Mouse (Mus musculus) stomach, postnatal 0 days (tissue): ENCODE results near the gene Cd8a. TPM values are rescaled to one million over a fixed set of nuclear protein-coding genes. Genes with fewer than 3 reads are reported as not detected.

Source experiments
- ATAC-seq: fragments of 200-750 bp; cut with Nextera tagmentation; 2 replicates; pipeline ENCODE4 v1.8.0; 2017; ENCODE audit not compliant: low FRiP score, low TSS enrichment
- DNase-seq: peaks from one replicate; pipeline ENCODE4 v3.0.0-alpha.2; 2016; ENCODE audit warnings: low spot score
- H3K27ac ChIP-seq: fragments of 300-500 bp; sonication (generic); replicated peaks from 2 replicates; pipeline ENCODE4 v1.5.1; 2014; ENCODE audit warnings: mild to moderate bottlenecking, control low read depth
- H3K27me3 ChIP-seq: fragments of 300-500 bp; sonication (generic); 2 replicates; pipeline ENCODE4 v1.6.1; 2014; ENCODE audit warnings: low read length; ENCODE audit not compliant: control insufficient read depth, insufficient read depth
- H3K36me3 ChIP-seq: fragments of 300-500 bp; sonication (generic); 2 replicates; pipeline ENCODE4 v1.6.1; 2014; ENCODE audit warnings: low read length, mixed read lengths; ENCODE audit not compliant: control insufficient read depth, insufficient read depth
- H3K4me1 ChIP-seq: fragments of 300-500 bp; sonication (generic); replicated peaks from 2 replicates; pipeline ENCODE4 v1.6.1; 2014; ENCODE audit warnings: antibody characterized with exemption; ENCODE audit not compliant: control insufficient read depth, insufficient read depth
- H3K4me2 ChIP-seq: fragments of 300-500 bp; sonication (generic); replicated peaks from 2 replicates; pipeline ENCODE4 v1.6.1; 2014; ENCODE audit warnings: low read depth, mild to moderate bottlenecking, control low read depth, moderate library complexity
- H3K4me3 ChIP-seq: fragments of 300-500 bp; sonication (generic); 2 replicates; pipeline ENCODE4 v1.5.1; 2014; ENCODE audit warnings: low read depth, low read length, control low read depth
- H3K9ac ChIP-seq: fragments of 300-500 bp; sonication (generic); 2 replicates; pipeline ENCODE4 v1.6.1; 2014; ENCODE audit warnings: mild to moderate bottlenecking, low read length, control low read depth, mixed read lengths
- H3K9me3 ChIP-seq: fragments of 300-500 bp; sonication (generic); 2 replicates; pipeline ENCODE4 v1.6.1; 2016; ENCODE audit warnings: low read length; ENCODE audit not compliant: control insufficient read depth
- CTCF ChIP-seq: IDR thresholded peaks from 2 replicates; pipeline ENCODE4 v1.5.1; 2016; ENCODE audit warnings: antibody characterized with exemption, low read depth, mild to moderate bottlenecking, moderate library complexity
- EP300 ChIP-seq: optimal IDR thresholded peaks from 2 replicates; pipeline ENCODE3; 2016; ENCODE audit warnings: antibody characterized with exemption
- WGBS: fragments of 180-500 bp; shearing (Covaris S2); extraction: QIAGEN DNeasy Blood & Tissue Kit; methylation state at CpG from one replicate; pipeline ENCODE4 v1.1.7; 2014; 5-methylcytosine and 5-hydroxymethylcytosine counted together
- polyA plus RNA-seq: library from polyadenylated mRNA; unstranded; fragments of >200 nt; fragmentation: Nextera tagmentation; extraction: Ambion mirVana; gene quantifications from 2 replicates; pipeline ENCODE4 v1.2.1, GENCODE M21; 2015

Cd8a gene
- polyA plus RNA-seq, 1 experiment from 2014 or later: not detected

DNA sequence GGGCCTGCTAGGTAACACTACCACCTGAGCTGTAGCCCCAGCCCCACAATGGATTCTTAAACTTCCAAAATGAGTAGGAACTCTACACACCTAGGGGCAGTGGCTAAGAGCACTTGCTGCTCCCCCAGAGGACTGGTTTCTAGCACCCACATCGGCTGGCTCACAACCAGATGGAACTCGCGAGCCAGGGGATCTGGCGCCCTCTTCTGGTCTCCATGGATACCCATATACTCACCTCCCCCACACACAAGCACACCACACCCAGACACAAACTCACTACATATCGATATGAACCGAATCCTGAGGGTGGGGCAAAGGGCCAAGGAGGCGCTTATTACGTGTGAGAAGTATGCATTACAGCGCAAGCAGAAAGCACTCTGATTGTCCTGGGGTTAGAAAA, 25.2 kb upstream of the Cd8a start:
- no peak overlapping the region for H3K27ac ChIP-seq
- H3K36me3 ChIP-seq: no peaks in the 10 kb centered on the region
- no peak for TF ChIP-seq CTCF
- TF ChIP-seq EP300: no peak
- no peak overlapping the region for H3K4me3 ChIP-seq
- H3K4me2 ChIP-seq: no peak overlapping the region
- no peak for ATAC-seq
- no peaks in the 10 kb centered on the region for H3K9me3 ChIP-seq
- H3K27me3 ChIP-seq: no peaks in the 10 kb centered on the region
- WGBS: 89% methylated on average over 9 of the region's 9 CpGs
- DNase-seq: no peak
- H3K4me1 ChIP-seq: no peaks in the 10 kb centered on the region
- H3K9ac ChIP-seq: no peak overlapping the region

DNA sequence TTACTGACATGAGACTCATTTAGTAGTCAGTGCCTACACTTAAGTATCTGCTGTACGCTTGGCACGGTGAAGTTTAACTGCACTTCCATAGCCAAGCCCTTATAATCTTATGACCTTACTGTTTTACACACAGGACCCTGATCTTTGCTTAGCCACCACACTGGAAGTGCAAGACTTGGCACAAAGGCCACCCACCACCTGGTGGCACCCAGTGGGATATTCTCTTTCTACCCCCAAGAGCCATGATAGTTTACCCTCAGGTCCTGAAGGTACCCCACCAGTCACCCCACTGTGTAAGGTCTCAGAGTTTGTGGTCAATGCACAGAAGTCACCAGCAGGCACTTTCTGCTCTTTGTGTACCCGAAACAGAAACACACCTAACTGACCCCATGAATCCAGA, 22.0 kb upstream of the Cd8a start:
- no peaks in the 10 kb centered on the region for H3K27me3 ChIP-seq
- 86% methylated on average over 3 of the region's 3 CpGs for WGBS
- DNase-seq: no peak
- no peaks in the 10 kb centered on the region for H3K36me3 ChIP-seq
- H3K9ac ChIP-seq: no peak overlapping the region
- TF ChIP-seq CTCF (no peak), EP300 (no peak)
- H3K9me3 ChIP-seq: no peaks in the 10 kb centered on the region
- no peak for ATAC-seq
- no peak overlapping the region for H3K4me2 ChIP-seq
- H3K4me1 ChIP-seq: no peaks in the 10 kb centered on the region
- no peak overlapping the region for H3K4me3 ChIP-seq
- H3K27ac ChIP-seq: no peak overlapping the region

DNA sequence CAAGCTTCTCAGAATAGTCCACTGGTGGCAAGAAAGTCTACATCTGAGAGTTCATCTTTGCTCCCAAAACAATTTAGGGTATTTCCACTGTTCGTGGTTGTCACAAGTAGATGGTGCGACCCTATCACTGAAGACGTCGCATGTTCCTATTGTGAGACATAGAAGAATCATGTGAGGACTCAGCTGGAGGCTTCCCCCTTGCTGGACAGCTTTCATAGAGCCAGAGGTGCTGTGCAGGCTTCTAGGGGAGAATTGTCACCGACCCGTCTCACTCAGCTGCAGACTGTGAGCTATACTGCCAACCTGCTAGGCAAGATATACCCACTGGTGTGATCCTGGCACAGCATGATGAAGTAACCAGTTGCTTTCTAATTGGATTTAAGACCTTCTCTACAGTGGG, 21.0 kb upstream of the Cd8a start:
- ATAC-seq (no peak), DNase-seq (no peak)
- H3K9me3 ChIP-seq: no peaks in the 10 kb centered on the region
- H3K27ac ChIP-seq: no peak overlapping the region
- H3K4me3 ChIP-seq: no peak overlapping the region
- 94% methylated on average over 6 of the region's 6 CpGs for WGBS
- no peaks in the 10 kb centered on the region for H3K4me1 ChIP-seq
- no peaks in the 10 kb centered on the region for H3K36me3 ChIP-seq
- TF ChIP-seq CTCF: no peak
- no peak for TF ChIP-seq EP300
- H3K9ac ChIP-seq: no peak overlapping the region
- H3K4me2 ChIP-seq: no peak overlapping the region
- no peaks in the 10 kb centered on the region for H3K27me3 ChIP-seq

DNA sequence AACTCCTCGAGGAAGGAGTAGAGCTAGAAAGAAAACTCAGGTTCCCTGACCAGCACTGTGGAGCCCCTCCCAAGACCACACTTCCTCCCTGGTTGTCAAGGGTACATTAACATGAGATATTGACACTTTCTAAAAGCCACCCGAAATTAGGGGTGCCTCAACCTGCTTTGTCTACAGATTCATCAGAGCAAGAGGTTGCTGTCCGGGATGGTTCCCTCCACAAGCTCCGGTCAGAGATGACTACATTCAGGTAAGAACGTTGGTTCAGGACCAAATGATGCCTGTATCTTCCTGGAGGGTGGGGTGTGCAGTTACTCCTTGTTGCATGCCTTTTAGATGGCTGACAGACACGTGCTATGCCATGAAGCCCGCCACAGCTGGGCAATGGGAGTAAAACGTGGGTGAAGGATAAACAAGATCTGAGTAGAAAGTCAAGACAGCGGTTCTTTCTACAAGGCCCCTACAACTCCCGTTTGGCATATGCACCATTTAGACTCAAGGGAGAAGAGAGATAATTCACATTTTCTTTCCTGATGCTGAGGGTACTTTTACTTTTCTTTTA, 20.3 kb upstream of the Cd8a start:
- 71% methylated on average over 10 of the region's 10 CpGs for WGBS
- no peak overlapping the region for H3K27ac ChIP-seq

DNA sequence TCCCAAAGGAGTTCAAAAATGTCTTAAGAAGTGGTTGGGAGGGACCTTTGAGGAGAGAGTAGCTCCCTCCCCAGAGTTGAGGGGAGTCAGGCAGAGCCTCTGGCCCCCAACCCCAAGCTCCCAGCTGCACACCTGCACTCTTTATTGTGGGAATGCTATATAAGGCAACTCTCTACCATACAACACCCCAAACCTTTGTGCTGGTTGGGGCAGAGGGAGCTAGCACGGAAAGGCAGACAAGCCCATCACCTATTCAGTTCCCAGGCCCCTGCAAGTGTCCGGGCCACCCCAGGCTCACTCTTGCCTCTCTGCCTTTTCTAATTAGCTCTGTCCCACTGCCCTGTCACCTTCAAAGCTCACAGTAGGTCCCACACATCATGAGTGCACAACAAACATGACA, 19.5 kb upstream of the Cd8a start:
- H3K9me3 ChIP-seq: no peaks in the 10 kb centered on the region
- no peak for DNase-seq
- no peaks in the 10 kb centered on the region for H3K4me1 ChIP-seq
- no peaks in the 10 kb centered on the region for H3K27me3 ChIP-seq
- no peak overlapping the region for H3K9ac ChIP-seq
- H3K27ac ChIP-seq: no peak overlapping the region
- no peak overlapping the region for H3K4me2 ChIP-seq
- H3K36me3 ChIP-seq: no peaks in the 10 kb centered on the region
- TF ChIP-seq EP300: no peak
- ATAC-seq: no peak
- 91% methylated on average over 2 of the region's 2 CpGs for WGBS
- no peak overlapping the region for H3K4me3 ChIP-seq

More for the DNA sequence above, 20.3 kb upstream of the Cd8a start:
- Histone ChIP-seq H3K4me1 (no peaks in the 10 kb centered on the region), H3K4me3 (no peak overlapping the region), H3K9ac (no peak overlapping the region), H3K9me3 (no peaks in the 10 kb centered on the region), H3K36me3 (no peaks in the 10 kb centered on the region), H3K4me2 (no peak overlapping the region), H3K27me3 (no peaks in the 10 kb centered on the region)
- no peak for ATAC-seq
- DNase-seq: no peak
- TF ChIP-seq CTCF (no peak), EP300 (no peak)

DNA sequence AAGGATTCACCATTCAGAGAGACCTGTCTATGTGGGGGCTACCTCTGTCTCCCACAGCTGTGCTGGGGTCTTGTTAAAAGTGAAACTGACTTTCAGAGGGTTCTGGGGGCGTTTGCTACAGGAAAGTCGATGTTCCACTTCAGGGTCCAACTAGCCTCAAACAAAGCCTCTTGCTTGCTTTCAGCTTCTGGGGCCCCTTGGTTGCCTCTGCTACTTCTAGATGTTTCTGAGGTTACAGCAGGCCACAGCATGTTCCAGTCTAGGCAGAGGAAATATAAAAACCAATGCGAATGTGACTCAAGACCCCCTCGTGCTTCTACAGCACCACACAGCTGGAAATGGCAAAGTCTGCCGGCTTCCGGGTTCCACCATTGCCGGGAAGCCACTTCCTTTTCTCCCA, 15.7 kb upstream of the Cd8a start:
- TF ChIP-seq CTCF: no peak
- no peak for TF ChIP-seq EP300

More for the DNA sequence above, 15.7 kb upstream of the Cd8a start:
- DNase-seq (no peak), ATAC-seq (no peak)
- WGBS: 86% methylated on average over 7 of the region's 7 CpGs
- no peaks in the 10 kb centered on the region for H3K36me3 ChIP-seq
- no peak overlapping the region for H3K4me2 ChIP-seq
- no peak overlapping the region for H3K9ac ChIP-seq
- no peaks in the 10 kb centered on the region for H3K9me3 ChIP-seq
- H3K4me1 ChIP-seq: no peaks in the 10 kb centered on the region
- no peak overlapping the region for H3K4me3 ChIP-seq
- H3K27me3 ChIP-seq: no peaks in the 10 kb centered on the region
- H3K27ac ChIP-seq: no peak overlapping the region
